Mouse (Mus musculus) cerebellum, adult 8-10 months (tissue): ENCODE data around the gene Gprc6a.

ENCODE experiments used
- DNase-seq: peaks from one replicate; pipeline ENCODE4 v3.0.0; 2022

The Gprc6a gene

GRCm38 (mm10) chr10:51584919-51585318 is 46.3 kb downstream of the Gprc6a start:
- no peak for DNase-seq

GRCm38 (mm10) chr10:51584378-51584777 is 46.9 kb downstream of the Gprc6a start:
- no peak for DNase-seq

GRCm38 (mm10) chr10:51571225-51571996 is 59.9 kb downstream of the Gprc6a start:
- DNase-seq: no peak
